ENCODE assay signal across 16 mouse cellular contexts in genomic region chr2:109520471-109520870, GRCm38 (mm10).
"Had no signal": no experiment of that assay in that cellular context is flagged by ENCODE, and none has a peak within 500 bp of the region (broad histone marks: within the 10 kb centered on the region; RNA-seq: fewer than 3 reads in every experiment).

No protein-coding gene starts in this region.

- DNase-seq: heart, postnatal 10 days; heart, postnatal 14 days; heart, postnatal 36 days; heart, postnatal 4 days; kidney, adult 11 months; kidney, adult 18-20 months; kidney, adult 2 months; kidney, adult 8-10 months; kidney, adult 9 months; kidney, postnatal 10 days; kidney, postnatal 14 days; kidney, postnatal 25 days; kidney, postnatal 36 days; kidney, postnatal 4 days; layer of hippocampus, adult 9-11 months; layer of hippocampus, postnatal 36 days had no signal
